Mouse (Mus musculus) A20 (cell line): ENCODE measurements around the gene Fyb2.

Source experiments
- DNase-seq: peaks from one replicate; pipeline ENCODE4 v3.0.0-alpha.2; 2011; ENCODE audit warnings: low read depth, low spot score

Fyb2 gene

DNA sequence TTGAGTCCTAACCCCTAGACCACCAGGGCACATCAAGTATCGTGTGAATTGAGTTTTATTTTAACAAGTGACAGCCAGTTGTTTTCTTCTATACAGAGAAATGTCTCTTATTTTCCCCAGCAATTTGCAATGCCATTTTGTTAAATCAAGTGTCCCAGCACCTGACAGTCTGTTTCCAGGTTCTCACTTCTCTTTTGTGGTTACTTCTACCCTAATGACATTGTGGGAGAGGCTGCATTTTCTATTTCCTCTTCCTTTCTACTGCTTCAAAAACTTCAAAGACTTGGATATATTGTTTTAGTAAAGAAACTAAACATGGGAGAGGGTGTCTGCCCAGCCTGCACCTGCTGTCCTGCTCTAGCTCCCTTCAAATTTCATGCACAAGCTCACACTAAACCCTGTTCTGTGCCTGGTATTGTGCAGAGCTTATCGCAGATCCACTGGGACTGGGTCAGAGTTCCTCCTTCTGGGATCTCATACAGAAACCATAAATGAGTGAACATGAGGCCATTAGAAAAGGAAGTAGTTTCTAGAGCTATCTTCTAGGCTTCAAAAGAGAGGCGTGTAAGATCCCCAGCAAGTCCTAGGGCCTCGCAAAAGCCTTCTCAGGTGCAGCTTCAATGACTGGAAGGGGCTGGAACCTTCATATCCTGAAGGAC is 94.2 kb downstream of the Fyb2 start:
- DNase-seq = peak; percentile 49

DNA sequence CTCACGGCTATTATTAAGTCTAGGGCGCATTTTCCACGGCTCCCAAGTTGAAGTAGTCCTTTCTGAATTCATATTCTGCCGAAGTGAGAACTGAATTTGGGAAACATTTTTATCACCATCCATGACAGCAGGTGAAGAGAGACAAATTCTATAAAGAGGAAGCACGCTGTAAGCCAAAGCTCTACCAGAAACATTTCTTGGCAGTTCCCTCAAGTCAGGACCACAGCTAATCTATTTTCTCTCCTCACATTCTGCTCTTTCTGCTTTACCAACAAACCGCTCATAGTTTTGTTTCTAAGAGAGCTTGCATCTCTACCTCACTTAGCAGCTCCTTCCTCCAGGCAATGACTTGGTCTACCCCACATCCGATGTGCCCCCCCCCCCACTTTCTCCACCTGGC is 100.5 kb downstream of the Fyb2 start:
- DNase-seq = no peak

DNA sequence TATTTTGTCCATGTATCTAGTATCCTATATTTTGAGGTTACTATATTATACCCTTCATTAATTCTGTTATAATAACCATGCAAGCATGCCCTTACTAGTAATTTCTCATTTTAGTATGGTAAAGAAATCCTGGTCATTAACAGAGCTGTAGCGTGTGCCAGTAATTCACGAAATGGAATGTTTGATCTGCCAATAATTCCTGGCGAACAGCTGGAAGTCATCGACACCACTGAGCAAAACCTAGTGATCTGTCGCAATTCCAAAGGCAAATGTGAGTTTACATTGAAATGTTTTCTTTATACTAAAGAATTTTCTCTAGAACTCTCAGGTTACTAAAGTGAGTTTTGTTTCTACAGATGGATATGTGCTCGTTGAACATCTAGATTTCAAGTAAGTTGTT is 102.2 kb downstream of the Fyb2 start:
- DNase-seq = no peak

DNA sequence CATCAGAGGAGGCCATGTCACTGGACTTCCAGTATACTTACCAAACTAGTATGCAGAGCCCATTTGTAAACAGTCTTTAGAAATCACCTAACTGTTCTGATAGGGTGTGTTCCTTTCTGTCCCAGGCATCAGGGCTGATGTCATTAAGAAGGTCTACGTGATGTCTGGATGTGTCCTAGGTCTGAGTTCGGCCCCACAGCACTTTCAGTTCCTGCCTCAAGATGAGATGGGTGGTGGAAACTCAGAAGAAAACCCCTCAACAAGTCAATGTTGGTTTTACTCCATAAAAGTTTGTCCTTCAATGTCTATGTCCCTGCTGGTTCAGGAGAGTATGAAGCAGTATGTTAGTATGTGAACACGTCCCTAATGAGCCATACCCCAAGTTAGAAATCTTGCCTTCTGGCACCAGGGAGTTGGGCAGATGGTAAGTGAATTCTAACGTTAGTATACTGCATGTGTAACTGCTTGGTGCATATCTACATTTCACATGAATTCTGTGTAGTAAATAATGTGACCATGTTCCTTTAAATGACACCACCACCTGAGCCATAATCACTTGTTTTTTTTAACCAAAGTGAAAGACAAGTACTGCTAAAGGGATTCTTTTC is 102.9 kb downstream of the Fyb2 start:
- DNase-seq = peak; percentile 9

DNA sequence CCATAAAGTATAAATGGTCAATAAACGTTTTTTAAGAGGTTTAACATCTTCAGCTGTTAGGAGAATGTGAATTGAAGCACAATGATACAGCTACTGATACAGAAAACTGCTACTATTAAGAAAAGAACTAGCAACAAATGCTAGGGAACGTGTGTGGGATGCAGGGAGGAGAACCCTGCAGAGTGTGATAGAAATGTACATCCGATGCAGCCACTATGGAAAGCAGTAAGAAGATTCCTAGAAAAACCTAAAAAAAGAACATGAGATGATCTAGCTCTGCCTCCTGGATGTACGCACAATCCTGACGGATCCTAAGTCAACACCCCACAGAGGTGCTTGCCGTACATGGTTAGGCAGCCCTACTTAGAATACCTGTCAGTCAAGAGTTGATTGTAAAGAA is 114.0 kb downstream of the Fyb2 start:
- DNase-seq = no peak

DNA sequence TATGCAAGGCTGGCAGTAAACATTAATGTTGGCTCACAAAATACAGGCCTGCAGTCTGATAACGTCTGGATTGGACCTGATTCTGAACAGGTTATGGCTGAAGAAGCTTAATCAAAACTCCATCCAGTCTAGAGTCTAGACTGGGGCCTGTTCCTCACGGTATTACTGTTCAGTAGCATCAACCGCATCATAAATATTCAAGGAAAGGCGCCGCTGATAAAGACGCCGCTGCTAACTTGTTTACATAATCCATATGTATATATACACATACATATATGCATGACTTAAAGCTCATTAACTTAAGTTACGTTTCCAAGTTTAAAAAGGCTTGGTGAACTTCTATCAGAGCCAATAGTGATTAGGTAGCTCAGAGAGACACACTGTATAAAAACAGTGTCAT is 117.8 kb downstream of the Fyb2 start:
- no peak for DNase-seq

DNA sequence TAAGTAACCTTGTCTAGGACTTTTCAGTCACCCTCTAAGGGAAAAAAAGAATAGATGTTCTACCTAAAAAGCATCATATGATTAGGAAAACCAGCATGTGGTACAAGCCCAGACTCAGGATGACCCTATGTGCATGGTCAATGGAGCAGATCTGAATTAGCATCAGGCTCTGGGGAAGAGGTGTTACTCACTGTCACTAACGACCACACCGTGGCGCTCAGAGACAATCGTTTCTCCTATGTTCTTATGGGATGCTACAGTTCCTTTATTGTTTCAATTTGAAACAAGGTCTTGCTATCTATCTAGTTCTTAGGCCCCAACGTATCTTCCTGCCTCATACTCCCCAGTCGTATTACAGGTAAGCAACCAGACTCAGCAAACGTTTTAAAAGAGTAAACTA is 119.9 kb downstream of the Fyb2 start:
- DNase-seq = peak; percentile 35

DNA sequence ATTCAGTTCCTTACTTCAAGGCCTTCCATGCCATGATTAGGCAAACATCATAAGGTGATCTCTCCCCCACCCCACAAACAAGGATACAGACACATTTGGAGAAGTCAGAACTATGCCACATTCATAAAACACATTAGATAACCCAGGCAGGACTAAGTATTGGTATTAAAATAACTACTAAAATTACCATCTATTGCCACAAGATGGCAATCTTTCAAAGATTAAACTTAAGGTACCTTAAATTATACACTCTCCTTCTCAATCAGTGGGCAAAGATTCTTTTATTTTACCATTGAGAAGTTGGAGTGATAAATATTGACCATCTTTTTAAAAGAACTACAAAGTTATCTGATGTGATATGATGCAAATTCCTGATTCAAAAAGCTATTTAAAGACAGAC is 121.0 kb downstream of the Fyb2 start:
- DNase-seq = peak; percentile 31

DNA sequence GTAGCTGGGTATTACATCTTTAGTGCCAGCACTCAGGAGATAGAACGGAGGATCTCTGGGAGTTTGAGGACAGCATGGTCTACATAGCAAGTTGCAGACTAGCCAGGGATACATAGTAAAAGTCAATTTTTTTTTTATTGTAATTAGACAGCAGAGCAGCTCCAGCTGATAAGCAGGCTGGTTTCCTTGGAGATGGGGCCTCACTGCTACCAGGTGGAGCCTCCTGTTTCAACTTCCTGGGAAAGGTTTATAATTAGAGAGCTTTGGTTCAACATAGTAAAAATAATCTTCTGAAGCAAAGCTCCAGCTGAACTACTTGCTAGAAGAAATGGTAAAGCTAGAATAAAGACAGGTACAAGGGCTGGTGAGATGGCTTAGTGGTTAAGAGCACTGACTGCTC is 136.8 kb downstream of the Fyb2 start:
- no peak for DNase-seq

DNA sequence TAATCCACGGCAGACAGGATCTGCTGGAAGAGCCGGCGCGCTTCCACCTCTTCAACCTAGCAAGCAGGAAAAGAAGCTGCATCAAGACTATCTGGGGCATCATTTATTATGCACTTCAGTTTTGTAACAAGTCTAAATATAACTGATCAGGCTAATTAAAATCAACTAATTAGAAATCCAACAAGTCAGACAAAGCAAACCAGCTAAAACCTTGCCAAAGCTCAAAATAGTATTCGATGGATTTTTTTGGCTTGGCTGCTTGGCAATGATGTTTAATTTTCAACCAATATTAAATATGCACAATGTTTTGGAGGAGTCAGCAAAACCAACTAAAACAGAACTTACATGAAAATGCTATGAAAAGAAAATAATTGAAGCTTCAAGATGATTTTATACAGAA is 138.0 kb downstream of the Fyb2 start:
- no peak for DNase-seq
